Mouse (Mus musculus) R1 (cell line): ENCODE data around the gene Mrps2.

ENCODE experiments used
- DNase-seq: peaks from one replicate; pipeline ENCODE4 v3.0.0-alpha.2; 2018; ENCODE audit warnings: low read depth, low spot score

The Mrps2 gene

DNA sequence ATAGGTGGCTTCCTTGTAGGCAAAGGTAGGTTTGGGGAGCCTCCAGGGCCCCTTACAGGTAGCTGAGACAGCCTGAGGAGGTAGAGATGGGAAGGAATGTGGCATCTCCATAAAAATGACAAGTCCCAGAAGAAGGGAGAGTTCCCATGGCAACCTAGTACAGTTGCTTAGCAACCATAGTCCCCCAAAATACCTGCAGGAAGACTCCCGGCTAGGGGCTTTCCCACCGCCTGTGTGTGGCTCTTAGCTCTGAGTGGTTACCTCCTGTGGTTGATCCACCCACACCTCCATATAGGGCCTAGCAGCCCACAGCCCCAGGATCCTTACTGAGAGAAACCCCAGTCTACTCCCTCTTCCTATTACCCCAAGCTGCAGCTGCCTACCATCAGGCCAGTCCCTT lies 50.4 kb downstream of the Mrps2 start:
- peak; percentile 95 for DNase-seq

DNA sequence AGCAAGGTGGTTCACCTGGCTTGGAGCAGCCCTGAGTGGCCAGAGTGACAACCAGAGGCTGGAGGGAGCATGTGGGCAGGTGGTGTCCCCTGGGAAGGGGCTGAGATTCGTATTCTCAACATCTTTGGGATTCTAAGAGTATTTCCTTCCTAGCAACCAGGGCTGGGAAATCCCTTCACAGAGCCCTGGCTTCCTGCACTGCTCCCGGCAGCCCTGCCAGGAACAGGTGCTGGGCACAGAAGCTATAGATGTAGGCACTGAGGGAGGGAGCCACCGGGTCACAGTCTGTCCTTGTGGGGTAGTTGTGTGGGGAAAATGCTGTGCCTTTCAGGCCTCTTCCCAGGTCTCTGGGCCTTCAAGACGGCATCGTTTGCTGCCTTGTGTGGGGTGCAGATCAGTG lies 52.7 kb downstream of the Mrps2 start:
- no peak for DNase-seq
